In genomic region chr7:98534432-98534855, GRCm38 (mm10) we compare ENCODE assay signal across 13 mouse cellular contexts. TPM values are rescaled to one million over a fixed set of nuclear protein-coding genes. Genes with fewer than 3 reads are reported as not detected.
A peak's percentile ranks its signal among the peaks of the same experiment; 100 is the strongest.
DNase-seq lines count a peak whose midpoint lies in the region; ATAC-seq and TF ChIP-seq lines count a peak whose summit lies in the region.
"Had no signal": no experiment of that assay in that cellular context is flagged by ENCODE, and none has a peak within 500 bp of the region (broad histone marks: within the 10 kb centered on the region; RNA-seq: fewer than 3 reads in every experiment).

No protein-coding gene starts in this region.

- TF ChIP-seq CTCF in Patski (IDR thresholded peaks at IDR 0.05): no peak

- H3K4me2 ChIP-seq in forebrain, embryonic 14.5 days (ENCODE audit: low read length): no peak overlapping the region
- H3K4me2 ChIP-seq: heart, embryonic 15.5 days had no signal

- POLR2A ChIA-PET in Patski (lab: Charles Lee): interaction anchor here (0.9 to 1.0 kb wide), 2 partner anchors 13 to 28 kb away, joined by 3 to 6 read pairs; no protein-coding TSS in a partner anchor

- CTCF ChIA-PET in Patski (lab: Charles Lee): interaction anchor here (1.0 to 1.4 kb wide), 2 partner anchors 48 to 53 kb away, joined by 3 read pairs; no protein-coding TSS in a partner anchor

- H3K36me3 ChIP-seq in megakaryocyte, embryonic 14.5 days (replicated peaks; ENCODE audit: low read length): no peaks in the 10 kb centered on the region
- H3K36me3 ChIP-seq in forebrain, embryonic 14.5 days (ENCODE audit: control insufficient read depth, insufficient read depth, low read length): no peaks in the 10 kb centered on the region
- H3K36me3 ChIP-seq: heart, embryonic 15.5 days had no signal

- in situ Hi-C loops in Patski (cut with MboI; ENCODE audit: low pct_unique_long_range_greater_than_20kb): no loop called here

- no peak overlapping the region for H3K9ac ChIP-seq in forebrain, embryonic 14.5 days (ENCODE audit: low read length)
- H3K9ac ChIP-seq: heart, embryonic 15.5 days had no signal

- peak overlapping the region; percentile 88 for H3K4me3 ChIP-seq in megakaryocyte, embryonic 14.5 days (replicated peaks)
- H3K4me3 ChIP-seq in forebrain, embryonic 14.5 days (ENCODE audit: low read depth, low read length): no peak overlapping the region
- H3K4me3 ChIP-seq: heart, embryonic 15.5 days had no signal

- H3K27me3 ChIP-seq in Patski: no peaks in the 10 kb centered on the region
- peaks cover 27% of the 10 kb centered on the region for H3K27me3 ChIP-seq in megakaryocyte, embryonic 14.5 days (replicated peaks)
- H3K27me3 ChIP-seq in forebrain, embryonic 14.5 days (replicated peaks; ENCODE audit: control insufficient read depth, insufficient read depth, low read length): no peaks in the 10 kb centered on the region
- H3K27me3 ChIP-seq: heart, embryonic 15.5 days had no signal

- H3K27ac ChIP-seq in forebrain, embryonic 14.5 days (ENCODE audit: low read depth, low read length): no peak overlapping the region
- H3K27ac ChIP-seq: heart, embryonic 15.5 days had no signal

- H3K4me1 ChIP-seq in megakaryocyte, embryonic 14.5 days: peaks cover 85% of the 10 kb centered on the region
- H3K4me1 ChIP-seq in forebrain, embryonic 14.5 days (ENCODE audit: control insufficient read depth, insufficient read depth, low read length): peaks cover 12% of the 10 kb centered on the region

- peak; percentile 74 for DNase-seq in CD4-positive, CD25-positive, alpha-beta regulatory T cell, adult 2 months (ENCODE audit: low read depth, low spot score)
- peak; percentile 61 for DNase-seq in Patski (ENCODE audit: low read depth, low spot score)
- DNase-seq in spleen, postnatal 4 days (ENCODE audit: low spot score in 2 of 2): peak; percentile 58 to 76
- no peak for DNase-seq in frontal cortex, postnatal 25 days (ENCODE audit: low spot score in 2 of 2)
- no peak for DNase-seq in forebrain, embryonic 14.5 days (ENCODE audit: low spot score)
- no peak for DNase-seq in frontal cortex, adult 2 months (ENCODE audit: extremely low spot score in 1 of 2, low spot score in 1 of 2)
- DNase-seq: kidney, adult 2 months; right cerebral cortex, postnatal 14 days had no signal

- ATAC-seq in Patski: peak; percentile 69
- ATAC-seq in forebrain, embryonic 14.5 days: no peak
- no peak for ATAC-seq in frontal cortex, adult (ENCODE audit: low TSS enrichment)
- ATAC-seq: forebrain, embryonic 16.5 days; midbrain, embryonic 16.5 days had no signal

- no peaks in the 10 kb centered on the region for H3K9me3 ChIP-seq in megakaryocyte, embryonic 14.5 days
- no peaks in the 10 kb centered on the region for H3K9me3 ChIP-seq in forebrain, embryonic 14.5 days (replicated peaks; ENCODE audit: control insufficient read depth, low read length)
- H3K9me3 ChIP-seq: heart, embryonic 15.5 days had no signal

- 97% methylated on average over 13 of the region's 13 CpGs for WGBS in forebrain, embryonic 14.5 days

RNA-seq across cellular contexts. Expression of gene Lrrc32, which starts 45.4 kb away (rescaled TPM):
- 8.9 TPM for polyA plus RNA-seq in Patski (2021)
- 28.6 and 53.0 TPM in 2 replicates for polyA plus RNA-seq in megakaryocyte, embryonic 14.5 days (2012; ENCODE audit: insufficient read depth, low replicate concordance)
- 2.3 and 3.0 TPM in 2 replicates for polyA plus RNA-seq in forebrain, embryonic 14.5 days (2014; fragmentation: Nextera tagmentation; extraction: Ambion mirVana)
- polyA plus RNA-seq in frontal cortex, adult 2 months (2012; rRNA removed): 4.0 and 4.1 TPM in 2 replicates

Comparison
In these comparisons a context has a peak if more than half of its experiments do, and no peak if none do; other contexts are left out.
1. DNase-seq: peak in CD4-positive, CD25-positive, alpha-beta regulatory T cell, adult 2 months (single experiment), Patski (single experiment) and spleen, postnatal 4 days (2 of 2); none in frontal cortex, postnatal 25 days (0 of 2), forebrain, embryonic 14.5 days (single experiment) and frontal cortex, adult 2 months (0 of 2).